Mouse (Mus musculus): ENCODE results near the gene Fam163b. TPM values are rescaled to one million over a fixed set of nuclear protein-coding genes. Genes with fewer than 3 reads are reported as not detected.

The Fam163b gene
- not detected for polyA plus RNA-seq (2017; shearing (Covaris generic))

GRCm38 (mm10) chr2:27141950-27142693 lies at the start of gene Fam163b:
TSS of gene Fam163b (minus strand) at chr2:27142491.

GRCm38 (mm10) chr2:27164796-27165590 lies 22.7 kb upstream of the Fam163b start, which contains the start of gene Dbh:
TSS of gene Dbh (plus strand) at chr2:27165233.

GRCm38 (mm10) chr2:27079152-27079584 lies 63.1 kb downstream of the Fam163b start, which contains the start of gene Adamtsl2:
TSS of gene Adamtsl2 (plus strand) at chr2:27079379.

GRCm38 (mm10) chr2:27071978-27072377 lies 70.3 kb downstream of the Fam163b start, which contains the start of gene Mymk:
TSS of gene Mymk (minus strand) at chr2:27072179.

Other genes with a start within 250 kb of the Fam163b start
- gene Surf6, start 239.6 kb downstream of the Fam163b start, polyA plus RNA-seq (2017; shearing (Covaris generic)): 51.6 TPM
- gene Med22, start 231.8 kb downstream of the Fam163b start, polyA plus RNA-seq (2017; shearing (Covaris generic)): 39.5 TPM
- 363 TPM for gene Rpl7a, start 231.7 kb downstream of the Fam163b start, polyA plus RNA-seq (2017; shearing (Covaris generic))
- 83.9 TPM for gene Surf2, start 226.1 kb downstream of the Fam163b start, polyA plus RNA-seq (2017; shearing (Covaris generic))
- gene Surf1, start 226.0 kb downstream of the Fam163b start, polyA plus RNA-seq (2017; shearing (Covaris generic)): 120 TPM
- 148 TPM for gene Surf4, start 208.6 kb downstream of the Fam163b start, polyA plus RNA-seq (2017; shearing (Covaris generic))
- 0.25 TPM for gene Stkld1, start 208.4 kb downstream of the Fam163b start, polyA plus RNA-seq (2017; shearing (Covaris generic))
- 79.3 TPM for gene Rexo4, start 178.1 kb downstream of the Fam163b start, polyA plus RNA-seq (2017; shearing (Covaris generic))
- gene Adamts13, start 169.1 kb downstream of the Fam163b start, polyA plus RNA-seq (2017; shearing (Covaris generic)): not detected
- gene Cacfd1, start 132.6 kb downstream of the Fam163b start, polyA plus RNA-seq (2017; shearing (Covaris generic)): 21.8 TPM
- 3.6 TPM for gene Slc2a6, start 114.5 kb downstream of the Fam163b start, polyA plus RNA-seq (2017; shearing (Covaris generic))
- not detected for gene Mymk, start 70.3 kb downstream of the Fam163b start, polyA plus RNA-seq (2017; shearing (Covaris generic))
- gene Adamtsl2, start 63.1 kb downstream of the Fam163b start, polyA plus RNA-seq (2017; shearing (Covaris generic)): 0.26 TPM
- gene Dbh, start 22.7 kb upstream of the Fam163b start, polyA plus RNA-seq (2017; shearing (Covaris generic)): 0.17 TPM
- gene Sardh, start 105.8 kb upstream of the Fam163b start, polyA plus RNA-seq (2017; shearing (Covaris generic)): 4.0 TPM